Mouse (Mus musculus) heart, postnatal 0 days (tissue): ENCODE data around the gene Bbs5.

ENCODE experiments used
- CTCF ChIP-seq: IDR thresholded peaks from 2 replicates; pipeline ENCODE4 v1.5.1; 2016; ENCODE audit warnings: antibody characterized with exemption, control low read depth, low read depth
- EP300 ChIP-seq: IDR thresholded peaks from 2 replicates; pipeline ENCODE4 v1.6.1; 2016; ENCODE audit warnings: antibody characterized with exemption, low read depth

DNA sequence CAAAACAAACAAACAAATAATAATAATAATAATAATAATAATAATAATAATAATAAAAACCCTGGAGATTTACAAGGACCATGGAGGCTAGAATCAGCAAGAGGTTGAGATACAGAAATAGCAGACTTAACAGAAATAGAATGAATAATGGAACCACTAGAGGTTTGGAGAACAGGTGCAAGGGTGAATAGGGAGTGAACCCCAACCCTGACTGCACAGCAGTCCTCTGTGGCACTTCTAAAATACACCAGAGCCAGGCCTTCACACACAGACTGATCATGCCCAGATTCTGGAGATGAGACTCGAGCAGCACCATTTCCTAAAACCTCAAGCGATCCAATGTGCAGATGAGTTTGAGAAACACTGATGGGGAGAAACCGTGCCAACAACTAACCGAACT, 35.0 kb downstream of the Bbs5 start:
- TF ChIP-seq CTCF (no peak), EP300 (no peak)
